Mouse (Mus musculus) spleen, postnatal 36 days (tissue): ENCODE data around the gene Hist3h2ba.

ENCODE experiments used
- DNase-seq, 2 experiments: peaks; one replicate each; pipeline ENCODE4 v3.0.0; 2022; ENCODE audit warnings: low spot score in 2 of 2, mixed read lengths in 1 of 2

Gene Hist3h2ba

DNA sequence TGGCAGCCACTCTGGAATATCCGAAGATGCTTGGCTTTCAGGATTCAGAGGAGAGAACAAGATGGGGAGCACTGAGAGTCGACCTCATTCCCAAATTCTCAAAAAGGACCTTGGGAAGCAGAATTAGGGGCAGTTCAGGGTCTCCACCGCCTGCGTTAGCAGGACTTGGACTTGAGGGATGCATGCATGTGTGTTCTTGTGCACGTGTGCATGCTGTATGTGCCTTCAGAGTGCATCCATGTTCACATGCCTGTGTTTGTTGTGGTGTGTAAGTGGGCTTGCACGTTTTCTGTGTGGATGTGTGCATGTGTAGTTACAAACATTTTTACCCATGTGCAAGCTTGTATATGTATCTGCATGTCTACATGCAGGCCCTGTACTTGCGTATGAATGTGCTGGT lies 15.5 kb downstream of the Hist3h2ba start:
- no peak for DNase-seq

DNA sequence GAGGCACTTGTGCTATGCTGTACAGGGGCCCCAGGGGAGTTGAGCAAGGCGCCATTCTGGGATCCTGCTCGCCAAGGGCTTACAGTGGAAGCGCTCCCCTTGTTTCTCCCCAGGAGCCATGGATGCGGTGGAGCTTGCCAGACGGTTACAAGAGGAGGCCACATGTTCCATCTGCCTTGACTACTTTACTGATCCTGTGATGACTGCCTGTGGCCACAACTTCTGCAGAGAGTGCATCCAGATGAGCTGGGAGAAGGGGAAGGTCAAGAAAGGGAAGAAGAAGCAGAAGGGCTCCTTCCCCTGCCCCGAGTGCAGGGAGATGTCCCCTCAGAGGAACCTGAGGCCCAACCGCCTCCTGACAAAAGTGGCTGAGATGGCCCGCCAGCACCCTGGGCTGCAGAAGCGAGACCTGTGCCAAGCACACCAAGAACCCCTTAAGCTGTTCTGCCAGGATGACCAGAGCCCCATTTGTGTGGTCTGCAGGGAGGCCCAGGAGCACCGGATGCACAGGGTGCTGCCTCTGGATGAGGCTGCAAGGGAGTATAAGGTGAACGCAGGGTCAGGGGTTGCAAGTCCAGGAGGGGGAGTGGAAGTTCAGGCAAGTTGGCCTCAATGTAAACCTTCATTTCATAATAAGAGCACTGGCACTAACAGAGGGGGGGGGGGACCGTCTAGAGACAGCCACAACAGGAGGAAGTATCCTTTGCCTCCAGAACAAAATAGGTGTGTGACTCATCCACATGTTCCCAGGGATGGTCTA lies 16.5 kb downstream of the Hist3h2ba start:
- DNase-seq, result no peak

DNA sequence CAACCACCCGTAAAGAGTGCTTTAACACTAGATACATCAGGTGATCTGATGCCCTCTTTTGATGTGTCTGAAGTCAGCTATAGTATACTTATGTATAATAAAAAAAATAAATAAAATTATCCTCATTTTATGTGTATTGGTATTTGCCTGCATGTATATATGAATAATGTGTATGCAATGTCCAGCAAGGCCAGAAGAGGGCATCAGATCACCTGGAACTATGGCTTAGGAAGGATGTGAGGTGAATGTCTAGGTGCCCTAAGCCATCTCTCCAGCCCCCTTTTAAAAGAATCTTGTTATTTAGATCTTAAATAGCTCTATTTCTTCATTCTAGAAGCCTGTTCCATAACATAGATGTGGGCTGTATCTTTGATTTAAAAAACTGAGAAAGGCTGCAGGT lies 18.6 kb downstream of the Hist3h2ba start:
- peak in 1 of 2 experiments; percentile 57 for DNase-seq

DNA sequence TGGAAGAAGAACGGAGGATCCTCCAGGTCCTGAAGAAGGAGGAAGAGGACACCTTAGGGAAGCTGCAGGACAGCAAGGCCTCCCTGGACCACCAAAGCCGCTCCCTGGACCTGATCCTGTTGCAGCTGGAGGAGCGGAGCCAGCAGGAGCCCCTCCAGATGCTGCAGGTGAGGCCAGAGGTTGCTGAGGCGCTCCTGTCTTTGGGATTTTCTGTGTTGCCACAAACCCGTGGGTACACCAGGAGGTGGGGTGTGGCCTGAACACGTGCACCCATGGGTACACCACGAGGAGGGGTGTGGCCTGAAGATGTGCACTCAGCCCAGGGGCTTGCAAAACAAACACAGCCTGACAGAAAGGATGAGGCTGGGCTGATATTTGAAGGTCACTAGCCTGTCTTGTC lies 19.8 kb downstream of the Hist3h2ba start:
- DNase-seq, result no peak

DNA sequence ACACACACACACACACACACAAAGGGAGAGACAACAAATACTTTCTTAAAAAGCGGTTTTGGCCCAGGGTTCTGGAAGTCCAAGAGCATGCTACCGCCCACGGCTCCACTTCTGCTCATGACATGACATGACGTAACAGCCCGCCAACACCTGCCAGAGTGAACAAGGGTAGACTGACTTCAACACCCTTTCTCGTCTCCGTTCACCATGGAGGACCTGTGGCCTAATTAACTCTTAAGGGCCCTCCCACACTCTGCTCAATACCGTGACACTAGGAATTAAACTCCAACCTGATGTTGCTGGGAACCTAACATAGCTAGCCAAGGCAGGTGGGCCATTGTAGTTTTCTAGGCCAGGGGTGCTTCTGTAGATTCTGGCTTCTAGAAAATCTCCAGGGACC lies 20.3 kb downstream of the Hist3h2ba start:
- no peak for DNase-seq

DNA sequence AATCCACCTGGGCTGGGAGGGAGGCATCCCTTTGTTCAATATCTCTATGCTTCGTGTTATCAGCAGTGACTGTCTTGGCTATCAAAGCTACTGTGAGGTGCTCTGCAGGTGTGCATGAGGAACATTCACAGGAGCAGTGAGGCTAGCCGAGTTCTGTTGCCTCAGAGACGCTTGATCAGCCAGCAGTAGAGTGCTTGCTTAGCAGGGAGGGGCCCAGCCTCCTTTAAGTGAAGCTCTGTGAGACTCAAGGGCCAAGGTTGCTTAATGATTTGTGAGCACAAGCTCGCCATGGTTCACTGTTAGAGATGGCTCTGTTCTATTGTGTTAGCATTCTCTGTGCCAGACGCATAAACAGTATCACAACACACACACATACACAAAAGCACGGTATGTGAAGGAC lies 20.9 kb downstream of the Hist3h2ba start:
- no peak for DNase-seq

DNA sequence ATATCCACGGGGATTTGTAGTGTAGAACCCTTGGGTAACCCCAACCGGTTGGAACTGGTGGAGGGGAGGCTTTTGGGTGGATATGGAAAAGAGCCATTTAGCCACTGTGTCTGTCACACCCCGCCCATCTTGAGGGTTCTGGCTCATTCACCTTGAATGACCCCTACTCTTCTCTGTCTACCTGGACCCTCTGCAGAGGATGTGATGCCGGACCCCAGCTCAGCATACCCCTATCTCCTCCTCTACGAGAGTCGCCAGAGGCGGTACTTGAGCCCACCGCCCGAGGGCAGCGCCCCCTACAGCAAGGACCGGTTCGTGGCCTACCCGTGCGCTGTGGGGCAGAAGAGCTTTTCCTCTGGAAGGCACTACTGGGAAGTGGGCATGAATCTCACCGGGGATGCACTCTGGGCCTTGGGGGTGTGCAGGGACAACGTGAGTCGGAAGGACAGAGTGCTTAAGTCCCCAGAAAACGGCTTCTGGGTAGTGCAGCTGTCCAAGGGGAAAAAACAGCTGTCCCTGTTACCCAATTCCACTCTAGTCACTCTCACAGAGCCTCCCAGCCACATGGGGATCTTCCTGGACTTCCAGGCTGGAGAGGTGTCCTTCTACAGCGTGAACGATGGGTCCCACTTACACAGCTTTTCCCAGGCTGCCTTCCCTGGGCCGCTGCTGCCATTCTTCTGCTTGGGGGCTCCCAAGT lies 22.3 kb downstream of the Hist3h2ba start:
- no peak for DNase-seq

DNA sequence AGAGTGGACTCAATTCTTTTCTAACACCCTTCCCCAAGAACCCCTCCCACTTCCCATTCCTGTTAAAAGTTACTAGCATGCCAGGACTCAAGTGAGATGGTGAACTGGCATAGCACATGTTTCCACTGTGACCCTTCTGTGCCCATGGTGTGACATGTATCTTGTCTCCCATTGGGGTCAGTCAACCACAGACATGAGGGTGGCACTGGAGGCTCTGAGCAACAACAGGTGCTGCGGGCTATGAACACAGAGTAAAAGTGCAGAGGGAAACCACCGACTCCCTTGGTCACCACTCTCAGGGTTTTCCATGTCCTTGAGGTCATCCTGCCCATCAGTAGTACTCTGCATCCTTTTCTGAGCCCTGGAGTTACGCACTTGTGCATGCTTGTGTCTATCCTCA lies 23.1 kb downstream of the Hist3h2ba start:
- DNase-seq, result no peak

DNA sequence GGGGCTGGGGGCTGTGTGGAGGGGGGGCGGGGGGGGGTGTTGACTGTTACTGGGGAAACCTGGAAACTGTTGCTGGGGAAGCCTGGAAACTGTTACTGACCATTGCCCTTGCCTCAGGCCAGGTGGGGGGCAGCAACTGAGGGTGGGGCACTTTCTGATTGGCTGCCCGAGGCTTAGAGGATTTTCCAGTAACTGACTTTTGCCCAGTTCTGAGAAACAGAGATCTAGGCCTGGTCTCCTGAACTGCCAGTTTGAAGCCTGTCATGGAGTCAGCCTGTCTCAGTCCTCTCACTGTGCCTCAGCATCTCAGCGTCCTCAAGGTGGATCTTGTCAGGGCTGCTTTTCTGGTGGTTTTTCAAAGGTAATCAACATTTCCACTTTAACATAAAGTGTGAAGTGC lies 25.7 kb downstream of the Hist3h2ba start:
- no peak for DNase-seq

DNA sequence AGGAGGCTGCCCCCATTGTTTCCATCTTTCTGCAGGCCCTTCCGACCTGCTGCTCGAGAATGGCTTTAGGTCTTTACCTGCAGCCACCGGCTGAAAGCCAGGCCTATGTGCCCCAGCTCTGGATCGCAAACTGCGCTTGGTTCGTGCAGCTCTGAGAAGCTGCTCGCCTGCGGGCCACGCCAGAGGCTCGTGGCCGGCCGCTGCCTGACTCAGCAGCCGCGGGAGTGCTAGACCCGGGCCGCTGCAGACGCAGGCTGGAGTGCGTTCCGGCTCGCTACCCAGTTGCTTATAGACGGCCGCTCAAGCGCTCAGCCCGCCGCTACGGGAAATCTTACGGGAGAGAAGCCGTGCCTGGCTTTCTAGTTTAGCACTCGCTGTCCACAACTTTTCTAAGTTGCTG lies 28.4 kb downstream of the Hist3h2ba start:
- peak in 1 of 2 experiments; percentile 45 for DNase-seq

DNA sequence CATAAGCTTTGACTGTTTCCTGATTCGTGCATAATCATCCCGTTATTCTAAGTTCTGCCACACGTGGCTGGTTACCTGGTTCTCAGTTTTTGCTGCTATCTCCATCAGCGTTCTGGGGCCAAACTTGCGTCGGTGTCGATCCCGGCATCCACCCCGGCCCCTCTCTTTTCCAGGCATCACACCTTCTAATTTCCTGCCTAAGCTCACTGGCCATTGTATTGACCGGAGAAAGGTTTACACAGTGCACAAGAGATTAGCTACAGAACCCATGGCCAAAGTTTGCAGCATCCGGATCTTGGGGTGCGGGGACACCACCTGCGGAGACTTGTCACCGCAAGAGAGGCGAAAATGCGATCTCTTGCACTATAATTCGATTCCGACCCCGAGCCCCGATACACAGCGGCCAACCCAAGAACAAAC lies 28.9 kb downstream of the Hist3h2ba start:
- no peak for DNase-seq

DNA sequence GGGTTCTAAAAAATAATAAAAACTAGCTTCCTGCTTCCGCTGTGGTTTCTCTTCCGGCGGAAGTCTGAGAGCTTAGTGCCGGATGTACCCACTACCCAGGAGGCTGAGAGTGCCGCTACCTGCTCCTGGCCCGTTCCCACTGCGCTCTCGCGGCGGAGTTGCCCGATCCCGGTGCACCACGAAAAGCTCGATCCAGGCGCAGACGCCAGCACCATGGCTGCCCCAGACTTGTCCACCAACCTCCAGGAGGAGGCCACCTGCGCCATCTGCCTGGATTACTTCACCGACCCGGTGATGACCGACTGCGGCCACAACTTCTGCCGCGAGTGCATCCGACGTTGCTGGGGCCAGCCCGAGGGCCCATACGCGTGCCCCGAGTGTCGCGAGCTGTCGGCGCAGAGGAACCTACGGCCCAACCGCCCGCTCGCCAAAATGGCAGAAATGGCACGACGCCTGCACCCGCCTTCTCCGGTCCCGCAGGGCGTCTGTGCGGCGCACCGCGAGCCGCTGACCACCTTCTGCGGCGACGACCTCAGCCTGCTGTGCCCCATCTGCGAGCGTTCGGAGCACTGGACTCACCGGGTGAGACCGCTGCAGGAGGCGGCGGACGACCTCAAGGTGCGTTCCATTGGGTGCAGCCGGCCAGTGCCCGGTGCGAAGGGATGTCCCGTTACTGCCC lies 29.4 kb downstream of the Hist3h2ba start, which contains the start of gene Trim11:
Gene Trim11, plus strand, starts transcription at position 67 of the 679 bp plus-strand sequence.
- peak; percentile 73 to 74 for DNase-seq

DNA sequence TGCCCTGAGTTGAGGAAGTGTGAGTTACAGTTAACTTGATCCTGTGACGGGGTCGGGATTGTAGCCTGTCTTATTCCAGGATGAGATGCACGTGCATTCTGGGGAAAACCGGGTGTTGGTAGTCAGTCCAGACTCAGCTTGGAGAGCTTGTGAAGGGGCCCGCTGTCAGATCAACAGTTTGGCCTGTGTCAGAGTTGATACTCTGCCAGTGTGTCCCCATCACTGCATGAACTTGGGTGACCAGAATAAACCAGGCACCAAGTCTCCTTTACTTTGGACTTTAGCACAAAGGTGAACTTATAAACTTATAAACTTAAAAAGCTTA lies 29.9 kb downstream of the Hist3h2ba start:
- DNase-seq, result no peak

DNA sequence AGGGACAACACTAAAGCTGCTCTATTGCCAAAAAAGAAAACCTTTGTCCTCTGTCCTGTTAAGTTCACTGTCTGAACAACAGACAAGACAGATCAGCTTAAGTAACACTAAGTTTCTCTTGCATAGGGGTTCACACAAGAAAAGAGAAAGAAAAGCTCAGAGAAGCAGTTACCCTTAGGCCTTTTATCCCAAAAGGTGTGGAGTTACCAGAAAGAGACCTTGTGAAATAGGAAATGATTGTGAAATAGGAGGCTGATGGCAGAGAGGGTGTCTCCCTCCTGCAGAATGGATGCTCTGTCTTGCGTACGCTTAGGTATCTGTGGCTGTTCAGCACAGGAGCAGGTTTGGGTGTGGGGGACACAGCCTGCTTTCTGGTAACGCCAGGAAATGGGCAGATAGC lies 30.5 kb downstream of the Hist3h2ba start:
- no peak for DNase-seq

DNA sequence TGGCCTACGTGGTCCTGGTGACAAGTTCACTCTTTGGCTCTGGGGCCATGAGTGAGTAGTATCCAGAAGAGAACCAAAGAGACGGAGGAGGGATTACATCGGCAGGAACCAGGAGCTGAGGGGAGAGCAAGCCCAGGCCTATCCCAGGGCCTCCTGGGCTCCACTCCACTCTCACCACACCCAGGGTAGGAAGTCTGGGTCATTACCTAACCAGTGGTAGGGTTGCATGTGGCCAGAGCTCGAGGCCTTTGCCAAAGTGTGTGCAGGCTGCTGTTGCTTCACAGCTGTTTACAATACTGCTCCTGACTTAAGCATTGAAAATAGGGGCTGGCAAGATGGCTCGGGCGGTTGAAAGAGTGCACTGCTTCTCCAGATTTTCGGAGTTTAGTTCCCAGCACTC lies 30.9 kb downstream of the Hist3h2ba start:
- no peak for DNase-seq

DNA sequence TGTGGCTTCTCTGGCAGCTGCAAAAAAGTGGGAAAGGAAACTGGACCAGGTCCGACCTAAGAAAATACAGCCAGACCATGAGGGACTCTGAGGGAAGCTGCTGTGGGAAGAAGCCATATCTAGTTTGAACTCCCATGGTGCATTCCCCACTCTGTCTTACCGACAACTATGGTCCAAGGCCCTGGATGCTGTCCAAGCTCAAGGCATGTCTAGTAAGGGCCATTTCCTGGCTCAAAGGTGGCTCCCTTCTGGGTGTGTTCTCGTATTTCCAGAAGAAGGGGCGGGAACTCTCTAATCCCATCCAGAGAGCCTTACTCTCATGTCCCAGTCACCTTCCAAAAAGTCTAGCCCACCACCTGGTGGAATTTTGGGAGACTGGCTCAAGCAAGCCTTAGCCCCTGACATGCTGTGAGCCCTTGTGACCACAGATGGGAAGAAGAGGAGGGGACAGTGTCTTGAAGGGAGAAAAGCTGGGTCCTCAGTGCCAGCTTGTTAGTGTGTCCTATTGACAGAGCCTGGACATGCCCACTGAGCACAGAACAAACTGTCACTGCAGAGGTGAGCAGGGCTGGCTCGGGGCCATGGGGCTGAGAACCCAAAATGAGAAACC lies 31.8 kb downstream of the Hist3h2ba start:
- DNase-seq, result no peak

DNA sequence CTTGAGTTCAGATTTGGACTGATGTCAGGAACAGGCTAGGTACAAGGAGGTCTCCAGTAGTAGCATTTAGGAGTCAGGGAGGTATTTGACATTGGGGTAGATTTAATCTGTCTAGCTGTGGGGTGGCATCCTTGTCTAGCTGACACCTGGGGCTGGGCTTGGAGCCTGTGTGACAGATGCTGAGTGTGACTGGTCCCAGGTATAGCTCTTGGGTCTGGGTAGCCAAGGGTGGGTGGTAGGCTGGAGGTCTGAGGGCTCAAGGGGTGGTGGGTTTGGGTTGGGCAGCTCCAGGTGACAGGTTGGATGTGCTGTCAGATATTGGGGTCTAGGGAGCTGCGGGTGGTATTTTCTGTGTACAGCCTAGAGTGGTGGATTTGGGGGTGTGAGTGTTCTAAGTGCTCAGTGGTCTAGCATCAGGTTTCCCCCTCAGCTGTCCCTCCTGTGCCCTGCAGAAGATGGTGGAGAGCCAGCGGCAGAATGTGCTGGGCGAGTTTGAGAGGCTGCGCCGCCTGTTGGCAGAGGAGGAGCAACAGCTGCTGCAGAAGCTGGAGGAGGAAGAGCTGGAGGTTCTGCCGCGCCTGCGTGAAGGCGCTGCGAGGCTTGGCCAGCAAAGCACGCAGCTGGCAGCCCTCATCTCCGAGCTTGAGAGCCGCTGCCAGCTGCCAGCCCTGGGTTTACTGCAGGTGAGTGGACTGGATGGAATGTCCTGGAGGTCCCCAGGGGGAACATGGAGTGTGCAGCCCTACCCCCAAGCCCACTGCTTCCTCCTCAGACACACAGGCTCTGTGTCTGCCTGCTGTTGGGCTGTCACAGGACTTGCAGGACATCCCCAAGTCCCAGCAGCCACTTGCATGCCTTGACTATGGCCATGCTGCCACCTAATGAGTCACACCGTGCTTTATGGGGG lies 33.1 kb downstream of the Hist3h2ba start:
- peak; percentile 84 for DNase-seq

DNA sequence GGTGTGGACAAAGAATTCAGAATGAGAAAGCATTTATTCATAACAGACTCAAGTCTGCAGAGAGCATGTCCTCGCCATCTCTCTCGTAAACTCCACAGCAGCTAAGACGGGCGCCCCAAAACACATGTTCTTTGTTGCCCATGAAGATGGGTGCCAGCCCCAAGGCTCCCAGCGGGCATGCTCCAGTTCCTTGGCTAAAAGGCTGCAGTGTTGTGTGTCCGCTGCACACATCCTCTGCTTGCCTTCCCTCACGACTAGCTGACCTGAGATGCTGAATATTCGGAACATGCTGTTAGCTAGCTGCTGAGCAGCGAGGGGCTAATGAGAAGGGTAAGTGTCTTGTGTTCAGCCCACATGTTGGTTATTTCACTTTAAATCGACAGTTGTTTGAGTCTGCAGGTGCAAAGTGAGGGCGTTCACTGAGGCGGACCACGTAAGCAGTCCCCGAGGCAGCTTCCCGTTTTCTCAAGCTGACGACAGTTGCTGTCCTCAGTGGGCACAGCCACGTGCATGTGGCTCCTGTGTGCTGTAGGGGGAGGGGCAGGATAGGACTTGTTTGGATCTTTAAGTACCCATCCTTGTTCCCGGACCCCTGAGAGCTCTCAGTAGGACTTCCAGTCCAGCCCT lies 33.9 kb downstream of the Hist3h2ba start:
- DNase-seq, result peak; percentile 82 to 83

DNA sequence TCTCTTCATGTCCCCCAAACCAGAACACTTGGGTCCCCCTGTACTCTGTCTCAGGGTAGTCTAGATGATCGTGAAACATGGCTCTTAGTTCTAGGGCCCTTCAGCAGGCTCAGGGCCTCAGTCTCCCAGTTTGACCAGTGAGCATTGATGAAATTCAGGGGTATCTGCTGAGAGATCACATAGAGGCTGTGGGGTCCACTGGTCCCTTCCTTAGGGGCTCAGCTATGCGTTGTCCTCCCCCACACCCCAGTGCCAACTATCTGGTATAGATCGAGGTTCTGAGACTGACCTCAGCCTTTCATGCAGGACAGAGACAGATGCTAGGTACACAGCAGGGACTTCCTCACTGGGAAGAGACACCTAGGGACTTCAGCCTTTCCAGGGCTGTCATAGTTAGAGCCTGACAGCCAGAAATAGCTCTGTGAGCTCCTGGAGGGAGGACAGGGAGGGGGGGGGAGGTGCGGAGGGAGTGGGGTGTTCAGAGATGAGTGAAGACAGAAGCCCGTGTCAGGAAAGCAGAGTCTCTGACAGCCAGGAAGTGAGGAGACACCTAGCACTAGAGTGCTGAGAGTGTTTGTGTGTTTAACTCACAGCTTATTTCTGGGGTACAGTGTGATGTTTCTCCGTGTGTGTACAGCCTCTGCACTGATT lies 35.1 kb downstream of the Hist3h2ba start:
- no peak for DNase-seq

DNA sequence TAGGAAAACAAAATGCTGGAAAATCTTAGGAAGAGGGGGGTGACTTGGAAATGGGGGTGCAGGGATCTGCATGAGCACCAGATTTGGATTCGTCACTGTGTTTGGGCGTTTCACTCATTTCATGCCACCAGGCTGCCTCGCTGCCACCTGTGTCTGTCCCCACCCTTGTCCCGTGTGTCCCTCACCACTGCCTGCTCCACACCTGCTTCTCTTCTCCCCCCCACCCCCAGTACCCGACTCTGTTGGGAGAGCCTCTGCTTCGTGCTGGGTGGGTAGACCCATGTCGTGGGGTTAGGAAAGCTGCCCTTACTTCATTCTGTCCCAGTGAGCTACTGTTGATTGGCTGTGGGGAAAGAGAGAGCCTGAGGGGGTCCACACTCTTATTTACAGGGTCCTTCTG lies 35.9 kb downstream of the Hist3h2ba start:
- no peak for DNase-seq
